Mouse (Mus musculus): ENCODE measurements around the gene Hoxa3. TPM values are rescaled to one million over a fixed set of nuclear protein-coding genes. Genes with fewer than 3 reads are reported as not detected.

Hoxa3 gene
- polyA plus RNA-seq, 1 experiment = not detected

DNA sequence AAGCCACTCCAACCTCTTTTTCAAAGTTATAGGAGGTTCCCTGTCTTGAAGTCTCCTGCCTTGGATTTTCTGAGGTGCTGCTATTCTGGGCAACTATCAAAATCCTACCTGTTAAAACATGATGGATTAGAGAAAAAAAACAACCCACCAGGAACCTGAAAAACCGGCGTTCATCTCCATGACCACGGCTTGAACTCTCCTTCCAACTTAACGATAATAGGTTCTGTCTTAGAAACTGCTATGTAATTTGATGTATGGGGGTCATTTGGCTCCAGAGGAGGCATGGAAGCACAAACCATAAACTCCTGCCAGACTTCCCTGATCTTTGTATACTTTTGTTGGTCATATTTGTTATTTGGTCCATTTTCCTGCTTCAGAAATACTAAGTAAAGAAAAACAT lies 39.5 kb downstream of the Hoxa3 start:
- Histone ChIP-seq H3K4me1 (ENCODE audit: control insufficient read depth, insufficient read depth, low read length) (peaks cover 3% of the 10 kb centered on the region; the same call in 1 of the 2 replicates), H3K27ac (ENCODE audit: insufficient read depth, low read depth, low read length) (no peak overlapping the region), H3K4me3 (ENCODE audit: insufficient read depth, low read depth, low read length) (no peak overlapping the region)
- TF ChIP-seq CTCF (IDR thresholded peaks at IDR 0.05; ENCODE audit: insufficient read depth, low read depth, low read length) (no peak), POLR2A (IDR thresholded peaks at IDR 0.05; ENCODE audit: insufficient read depth, low read depth, low read length) (no peak)
- 8% methylated on average over 4 of the region's 4 CpGs for WGBS

DNA sequence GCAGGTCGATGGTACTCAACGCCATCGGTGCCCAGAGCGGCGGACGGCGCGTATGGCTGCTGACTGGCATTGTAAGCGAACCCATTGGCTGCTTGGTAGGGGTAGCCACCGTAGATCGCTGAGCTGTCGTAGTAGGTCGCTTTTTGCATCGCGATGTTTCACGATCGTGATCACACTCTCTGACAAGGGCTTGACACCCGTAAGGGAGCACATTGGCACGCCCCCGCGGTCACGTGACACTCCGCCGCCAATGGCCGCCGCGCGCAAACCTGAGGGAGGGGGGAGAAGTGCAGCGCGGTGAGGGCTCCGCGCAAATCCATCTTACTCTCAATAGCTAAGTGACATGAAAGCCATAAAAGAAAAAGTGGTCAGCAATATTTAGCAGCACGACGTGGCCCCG lies 40.6 kb downstream of the Hoxa3 start:
- 1% methylated on average over 35 of the region's 35 CpGs for WGBS
- Histone ChIP-seq H3K4me1 (ENCODE audit: control insufficient read depth, insufficient read depth, low read length) (peaks cover 3% of the 10 kb centered on the region; the same call in 1 of the 2 replicates), H3K27ac (ENCODE audit: insufficient read depth, low read depth, low read length) (no peak overlapping the region), H3K4me3 (ENCODE audit: insufficient read depth, low read depth, low read length) (no peak overlapping the region)
- no peak for TF ChIP-seq CTCF (IDR thresholded peaks at IDR 0.05; ENCODE audit: insufficient read depth, low read depth, low read length)
- TF ChIP-seq POLR2A (IDR thresholded peaks at IDR 0.05; ENCODE audit: insufficient read depth, low read depth, low read length) = no peak

DNA sequence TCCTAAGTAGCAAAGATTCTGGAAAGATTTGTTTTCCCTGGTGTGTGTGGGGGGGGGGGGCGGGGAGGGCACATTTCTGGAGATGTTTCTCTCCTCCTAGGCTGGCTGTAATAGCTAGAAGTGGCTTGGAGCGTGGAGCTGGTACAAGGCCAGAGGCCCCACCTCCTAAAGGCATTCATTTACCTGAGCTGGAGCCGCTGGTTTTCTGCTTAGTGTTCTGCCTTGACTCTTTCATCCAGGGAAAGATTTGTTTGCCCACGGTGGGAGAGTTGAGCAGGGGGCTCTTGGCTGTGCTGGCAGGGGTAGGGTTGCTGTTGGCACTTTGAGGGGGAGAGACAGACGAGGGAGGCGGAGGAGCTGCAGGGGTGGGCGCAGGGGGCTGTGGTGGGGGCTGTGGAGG lies 41.2 kb downstream of the Hoxa3 start:
- Histone ChIP-seq H3K4me3 (ENCODE audit: insufficient read depth, low read depth, low read length) (no peak overlapping the region), H3K4me1 (ENCODE audit: control insufficient read depth, insufficient read depth, low read length) (peaks cover 3% of the 10 kb centered on the region; the same call in 1 of the 2 replicates), H3K27ac (ENCODE audit: insufficient read depth, low read depth, low read length) (no peak overlapping the region)
- 11% methylated on average over 7 of the region's 7 CpGs for WGBS
- TF ChIP-seq CTCF (IDR thresholded peaks at IDR 0.05; ENCODE audit: insufficient read depth, low read depth, low read length) (no peak), POLR2A (IDR thresholded peaks at IDR 0.05; ENCODE audit: insufficient read depth, low read depth, low read length) (no peak)

- 7% methylated on average over 4 of the region's 4 CpGs for WGBS
- H3K4me1 ChIP-seq (ENCODE audit: control insufficient read depth, insufficient read depth, low read length) = peaks cover 3% of the 10 kb centered on the region; the same call in 1 of the 2 replicates
- no peak overlapping the region for H3K4me3 ChIP-seq (ENCODE audit: insufficient read depth, low read depth, low read length)
- TF ChIP-seq CTCF (IDR thresholded peaks at IDR 0.05; ENCODE audit: insufficient read depth, low read depth, low read length) (no peak), POLR2A (IDR thresholded peaks at IDR 0.05; ENCODE audit: insufficient read depth, low read depth, low read length) (no peak)
- no peak overlapping the region for H3K27ac ChIP-seq (ENCODE audit: insufficient read depth, low read depth, low read length)
These were observed 41.8 kb downstream of the Hoxa3 start for GRCm38 (mm10) chr6:52171331-52171730.

DNA sequence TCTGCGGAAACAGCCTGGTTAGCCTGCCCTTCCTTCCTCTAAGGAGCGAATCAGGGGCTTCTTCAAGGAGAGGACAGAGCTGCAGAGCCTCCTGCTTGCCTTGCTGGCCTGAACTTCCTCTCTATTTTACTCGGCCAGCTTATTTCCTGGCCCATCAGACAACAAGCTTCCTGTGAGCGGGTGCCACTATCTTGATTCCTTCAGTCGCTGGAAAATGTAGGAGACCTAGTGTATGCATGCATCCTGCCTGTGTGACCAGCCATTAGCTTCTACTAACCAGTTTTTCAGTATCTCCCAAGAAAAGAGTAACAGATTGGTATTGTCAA lies 42.3 kb downstream of the Hoxa3 start:
- TF ChIP-seq POLR2A (IDR thresholded peaks at IDR 0.05; ENCODE audit: insufficient read depth, low read depth, low read length) (no peak), CTCF (IDR thresholded peaks at IDR 0.05; ENCODE audit: insufficient read depth, low read depth, low read length) (no peak)
- 12% methylated on average over 5 of the region's 5 CpGs for WGBS
- peaks cover 3% of the 10 kb centered on the region; the same call in 1 of the 2 replicates for H3K4me1 ChIP-seq (ENCODE audit: control insufficient read depth, insufficient read depth, low read length)
- no peak overlapping the region for H3K27ac ChIP-seq (ENCODE audit: insufficient read depth, low read depth, low read length)
- no peak overlapping the region for H3K4me3 ChIP-seq (ENCODE audit: insufficient read depth, low read depth, low read length)

DNA sequence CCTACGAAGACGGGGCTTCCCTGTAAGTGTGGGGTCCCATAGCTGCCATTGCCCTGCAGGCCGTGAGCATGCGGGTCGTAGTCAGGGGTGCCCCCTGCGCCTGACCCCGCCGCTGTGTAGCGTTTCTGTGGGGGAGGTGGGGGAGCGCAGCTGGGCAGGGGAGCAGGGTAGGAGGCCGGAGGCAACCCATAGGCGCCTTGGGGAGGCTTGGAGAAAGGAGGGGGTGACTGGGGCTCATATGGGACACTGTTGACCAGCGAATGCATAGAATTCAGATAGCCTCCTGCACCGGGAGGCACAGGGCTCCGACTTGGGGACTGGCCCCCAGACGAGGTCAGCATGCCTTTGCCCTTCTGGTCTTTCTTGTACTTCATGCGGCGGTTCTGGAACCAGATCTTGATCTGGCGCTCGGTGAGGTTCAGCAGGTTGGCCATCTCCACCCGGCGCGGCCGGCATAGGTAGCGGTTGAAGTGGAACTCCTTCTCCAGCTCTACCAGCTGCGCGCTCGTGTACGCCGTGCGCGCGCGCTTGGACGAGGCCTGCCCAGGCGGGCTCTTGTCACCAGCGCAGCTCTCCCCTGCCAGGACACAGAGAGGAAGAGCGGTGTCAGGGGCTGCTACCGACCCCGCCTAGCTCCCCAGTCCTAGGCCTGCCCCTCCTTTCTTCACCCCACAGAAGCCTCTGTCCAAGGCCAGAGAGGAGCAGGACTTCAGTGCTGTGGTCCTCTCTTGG lies 42.8 kb downstream of the Hoxa3 start:
- TF ChIP-seq POLR2A (IDR thresholded peaks at IDR 0.05; ENCODE audit: insufficient read depth, low read depth, low read length) = no peak
- TF ChIP-seq CTCF (IDR thresholded peaks at IDR 0.05; ENCODE audit: insufficient read depth, low read depth, low read length) = no peak
- H3K27ac ChIP-seq (ENCODE audit: insufficient read depth, low read depth, low read length) = no peak overlapping the region
- 3% methylated on average over 40 of the region's 40 CpGs for WGBS
- peaks cover 3% of the 10 kb centered on the region; the same call in 1 of the 2 replicates for H3K4me1 ChIP-seq (ENCODE audit: control insufficient read depth, insufficient read depth, low read length)
- H3K4me3 ChIP-seq (ENCODE audit: insufficient read depth, low read depth, low read length) = no peak overlapping the region

- 7% methylated on average over 16 of the region's 16 CpGs for WGBS
- TF ChIP-seq CTCF (IDR thresholded peaks at IDR 0.05; ENCODE audit: insufficient read depth, low read depth, low read length) = no peak
- TF ChIP-seq POLR2A (IDR thresholded peaks at IDR 0.05; ENCODE audit: insufficient read depth, low read depth, low read length) = no peak
- H3K4me1 ChIP-seq (ENCODE audit: control insufficient read depth, insufficient read depth, low read length) = peaks cover 3% of the 10 kb centered on the region; the same call in 1 of the 2 replicates
- H3K27ac ChIP-seq (ENCODE audit: insufficient read depth, low read depth, low read length) = no peak overlapping the region
- H3K4me3 ChIP-seq (ENCODE audit: insufficient read depth, low read depth, low read length) = no peak overlapping the region
These were observed 43.5 kb downstream of the Hoxa3 start for GRCm38 (mm10) chr6:52169499-52170165.

DNA sequence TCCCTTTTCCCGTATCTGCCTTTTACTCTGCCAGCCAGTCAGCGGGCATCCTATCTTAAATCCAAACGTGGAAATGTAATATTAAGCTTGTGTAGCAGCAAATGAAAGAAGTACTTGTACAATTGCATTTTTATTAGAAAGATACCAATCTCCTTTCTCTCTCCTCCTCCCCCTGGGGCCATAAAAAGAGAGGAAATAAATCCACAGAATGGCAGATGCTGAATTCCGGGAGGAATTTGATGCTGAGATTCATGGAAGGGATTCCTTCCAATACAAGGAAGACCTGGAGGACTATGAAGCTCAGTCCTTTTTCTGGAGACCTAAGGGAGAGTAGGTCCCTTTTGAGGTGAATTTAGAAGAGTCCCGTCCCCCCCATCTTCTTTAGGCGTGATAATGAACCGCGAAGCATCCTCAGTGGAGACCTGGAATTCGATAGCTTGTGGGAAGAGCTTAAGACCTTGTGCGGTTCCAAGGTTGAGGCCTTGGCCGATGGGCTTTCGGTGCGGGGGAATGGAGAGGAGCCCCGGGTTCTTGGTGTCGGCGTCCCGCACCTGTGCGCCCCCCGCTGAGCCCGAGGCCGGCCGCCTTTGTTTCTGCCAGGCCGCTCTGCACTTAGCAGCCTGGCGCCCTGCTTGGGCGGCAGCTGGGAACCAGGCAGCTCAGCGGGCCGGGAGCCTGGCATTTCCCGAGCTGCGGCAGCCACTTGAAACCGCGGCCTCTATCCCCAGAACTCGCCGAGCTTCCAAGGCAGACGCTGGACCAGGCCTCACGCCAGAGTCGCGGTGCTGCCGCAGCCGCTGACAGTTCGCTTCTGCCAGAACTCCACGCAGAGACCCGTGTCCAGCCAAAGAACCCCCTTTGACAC lies 44.7 kb downstream of the Hoxa3 start:
- Histone ChIP-seq H3K27ac (ENCODE audit: insufficient read depth, low read depth, low read length) (no peak overlapping the region), H3K4me1 (ENCODE audit: control insufficient read depth, insufficient read depth, low read length) (peaks cover 3% of the 10 kb centered on the region; the same call in 1 of the 2 replicates), H3K4me3 (ENCODE audit: insufficient read depth, low read depth, low read length) (no peak overlapping the region)
- TF ChIP-seq CTCF (IDR thresholded peaks at IDR 0.05; ENCODE audit: insufficient read depth, low read depth, low read length) (no peak), POLR2A (IDR thresholded peaks at IDR 0.05; ENCODE audit: insufficient read depth, low read depth, low read length) (no peak)
- WGBS = 3% methylated on average over 42 of the region's 42 CpGs

Measured in olfactory bulb, adult 2 months (tissue).